Mouse (Mus musculus) heart, adult 2 months (tissue): Measurements from ENCODE around the gene Slit3. TPM values are rescaled to one million over a fixed set of nuclear protein-coding genes. Genes with fewer than 3 reads are reported as not detected.

Experiments
- DNase-seq, 2 experiments: peaks; one replicate each; pipeline ENCODE4 v3.0.0; 2021
- H3K27ac ChIP-seq: fragments of 200-600 bp; 2 replicates; pipeline ENCODE4 v1.8.1; 2022
- H3K27me3 ChIP-seq: fragments of 200-500 bp; 2 replicates; pipeline ENCODE4 v1.6.1; 2012; ENCODE audit warnings: mild to moderate bottlenecking, low read length, inconsistent platforms, mixed read lengths; ENCODE audit not compliant: control insufficient read depth, insufficient read depth
- H3K36me3 ChIP-seq: fragments of 200-500 bp; 2 replicates; pipeline ENCODE4 v1.6.1; 2012; ENCODE audit warnings: low read length, inconsistent platforms; ENCODE audit not compliant: control insufficient read depth, insufficient read depth
- H3K4me1 ChIP-seq: fragments of 200-500 bp; 2 replicates; pipeline ENCODE4 v1.6.1; 2011; ENCODE audit warnings: low read length; ENCODE audit not compliant: control insufficient read depth, insufficient read depth
- H3K4me3 ChIP-seq: fragments of 200-600 bp; 2 replicates; pipeline ENCODE4 v1.8.1; 2022
- H3K79me2 ChIP-seq: fragments of 200-500 bp; replicated peaks from 2 replicates; pipeline ENCODE4 v1.6.1; 2012; ENCODE audit warnings: mild to moderate bottlenecking, inconsistent platforms, low read length, moderate library complexity, mixed read lengths; ENCODE audit not compliant: control insufficient read depth, insufficient read depth
- H3K9ac ChIP-seq: fragments of 200-500 bp; 2 replicates; pipeline ENCODE4 v1.6.1; 2012; ENCODE audit warnings: low read depth, mild to moderate bottlenecking, control low read depth, inconsistent platforms, low read length, mixed read lengths
- CTCF ChIP-seq: fragments of 200-600 bp; IDR thresholded peaks from 2 replicates; pipeline ENCODE4 v1.8.1; 2022; ENCODE audit warnings: antibody characterized with exemption, mild to moderate bottlenecking, moderate library complexity
- EP300 ChIP-seq: fragments of 200-500 bp; IDR thresholded peaks from 2 replicates; pipeline ENCODE4 v1.6.1; 2011; ENCODE audit warnings: low read depth, low read length, control low read depth; ENCODE audit not compliant: insufficient read depth
- POLR2A ChIP-seq: fragments of 200-500 bp; IDR thresholded peaks from 2 replicates; pipeline ENCODE4 v1.6.1; 2011; ENCODE audit warnings: mild to moderate bottlenecking, low read depth, low read length, control low read depth; ENCODE audit not compliant: insufficient read depth
- WGBS: fragments of 180-500 bp; shearing (Covaris S2); methylation state at CpG from one replicate; pipeline ENCODE4 v1.1.7; 2018; 5-methylcytosine and 5-hydroxymethylcytosine counted together
- intact Hi-C: fragments of 180-260 bp; cut with DNase I; formaldehyde crosslinking; loops from one replicate; pipeline ENCODE4 v1.15.1; 2025
- polyA plus RNA-seq: library from polyadenylated mRNA; depleted of rRNA; stranded (reverse); fragments of >200 nt; gene quantifications from 2 replicates; pipeline ENCODE4 v1.2.3, GENCODE M21; 2012
- total RNA-seq, 2 experiments: library from RNA; stranded (reverse); gene quantifications; 2 replicates each; pipeline ENCODE4 v1.2.3; 2021

Gene Slit3
- total and polyA plus RNA-seq, 3 experiments, result 12.3 to 15.8 (median 14.6) TPM

GRCm38 (mm10) chr11:35417911-35418552 lies 297.0 kb downstream of the Slit3 start:
- Histone ChIP-seq H3K9ac (no peak overlapping the region), H3K27ac (no peak overlapping the region), H3K4me3 (no peak overlapping the region), H3K4me1 (no peaks in the 10 kb centered on the region; the same call in 1 of the 2 replicates), H3K27me3 (no peaks in the 10 kb centered on the region), H3K36me3 (no peaks in the 10 kb centered on the region), H3K79me2 (no peaks in the 10 kb centered on the region)
- no peak for DNase-seq
- intact Hi-C loops, result no loop called here
- WGBS, result 62% methylated on average over 13 of the region's 13 CpGs
- no peak for TF ChIP-seq EP300

GRCm38 (mm10) chr11:35419013-35419412 lies 298.0 kb downstream of the Slit3 start:
- DNase-seq, result no peak
- TF ChIP-seq POLR2A (no peak), CTCF (no peak), EP300 (no peak)

GRCm38 (mm10) chr11:35421728-35422127 lies 300.7 kb downstream of the Slit3 start:
- whole genome bisulfite sequencing, result 38% methylated on average over 4 of the region's 4 CpGs
- no peak for DNase-seq
- Histone ChIP-seq H3K27me3 (no peaks in the 10 kb centered on the region), H3K79me2 (no peaks in the 10 kb centered on the region), H3K9ac (no peak overlapping the region), H3K27ac (no peak overlapping the region), H3K36me3 (no peaks in the 10 kb centered on the region), H3K4me1 (no peaks in the 10 kb centered on the region), H3K4me3 (no peak overlapping the region)
- intact Hi-C loops, result no loop called here
- TF ChIP-seq EP300, result no peak
- TF ChIP-seq CTCF, result no peak
- TF ChIP-seq POLR2A, result no peak

More at GRCm38 (mm10) chr11:35419013-35419412, 298.0 kb downstream of the Slit3 start:
- H3K27ac ChIP-seq, result no peak overlapping the region
- H3K4me1 ChIP-seq, result no peaks in the 10 kb centered on the region; the same call in 1 of the 2 replicates
- intact Hi-C loops, result no loop called here
- no peak overlapping the region for H3K4me3 ChIP-seq
- H3K36me3 ChIP-seq, result no peaks in the 10 kb centered on the region
- H3K79me2 ChIP-seq, result no peaks in the 10 kb centered on the region
- H3K27me3 ChIP-seq, result no peaks in the 10 kb centered on the region
- 76% methylated on average over 5 of the region's 5 CpGs for WGBS
- H3K9ac ChIP-seq, result no peak overlapping the region

GRCm38 (mm10) chr11:35428036-35428435 lies 307.0 kb downstream of the Slit3 start:
- Histone ChIP-seq H3K4me3 (no peak overlapping the region), H3K9ac (no peak overlapping the region), H3K27ac (no peak overlapping the region), H3K27me3 (no peaks in the 10 kb centered on the region), H3K36me3 (no peaks in the 10 kb centered on the region), H3K79me2 (no peaks in the 10 kb centered on the region), H3K4me1 (no peaks in the 10 kb centered on the region)
- intact Hi-C loops, result no loop called here
- TF ChIP-seq POLR2A (no peak), EP300 (no peak), CTCF (no peak)
- no peak for DNase-seq
- 61% methylated on average over 7 of the region's 7 CpGs for WGBS

- 83% methylated on average over 8 of the region's 8 CpGs for WGBS
- Histone ChIP-seq H3K4me3 (no peak overlapping the region), H3K79me2 (no peaks in the 10 kb centered on the region), H3K36me3 (no peaks in the 10 kb centered on the region), H3K9ac (no peak overlapping the region), H3K27ac (no peak overlapping the region), H3K27me3 (no peaks in the 10 kb centered on the region), H3K4me1 (no peaks in the 10 kb centered on the region)
- no peak for TF ChIP-seq POLR2A
- TF ChIP-seq EP300, result no peak
- TF ChIP-seq CTCF, result no peak
- no peak for DNase-seq
- intact Hi-C loops, result no loop called here
Observed at GRCm38 (mm10) chr11:35431130-35431529, 310.1 kb downstream of the Slit3 start.

GRCm38 (mm10) chr11:35437510-35437909 lies 316.5 kb downstream of the Slit3 start:
- TF ChIP-seq CTCF, result no peak
- no peak for TF ChIP-seq POLR2A
- no peak for TF ChIP-seq EP300
- DNase-seq, result no peak
- intact Hi-C loops, result no loop called here
- Histone ChIP-seq H3K9ac (no peak overlapping the region), H3K4me3 (no peak overlapping the region), H3K27ac (no peak overlapping the region), H3K79me2 (no peaks in the 10 kb centered on the region), H3K27me3 (no peaks in the 10 kb centered on the region), H3K36me3 (no peaks in the 10 kb centered on the region), H3K4me1 (no peaks in the 10 kb centered on the region)
- 82% methylated on average over 6 of the region's 6 CpGs for WGBS
